Comparison of ENCODE assay signal across 9 mouse cellular contexts in the genomic region with DNA sequence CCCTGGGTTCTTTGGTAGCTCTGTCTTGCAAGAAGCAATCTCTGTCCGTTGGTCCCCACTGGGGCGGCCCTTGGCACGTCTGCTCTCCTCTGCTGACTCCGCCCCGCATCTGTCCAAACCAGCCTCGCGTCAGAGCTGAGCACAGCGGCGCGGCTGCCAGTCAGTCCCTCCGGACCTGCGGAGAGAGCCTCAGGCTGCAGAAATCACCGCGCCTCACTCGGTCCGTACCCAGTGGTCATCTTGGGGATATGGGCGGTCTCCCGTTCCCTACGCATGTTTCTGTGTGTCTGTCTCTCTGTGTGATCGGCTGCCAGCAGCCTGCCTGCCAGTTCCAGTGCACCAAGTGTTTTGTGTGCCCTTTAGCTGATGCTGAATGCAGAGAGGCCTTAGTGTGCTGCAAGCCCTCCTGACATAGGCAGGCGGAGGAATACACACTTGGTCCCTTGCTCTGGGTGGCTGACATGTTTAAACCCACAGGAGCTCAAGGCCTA. TPM values are rescaled to one million over a fixed set of nuclear protein-coding genes. Genes with fewer than 3 reads are reported as not detected.
DNase-seq lines count a peak whose midpoint lies in the region; ATAC-seq and TF ChIP-seq lines count a peak whose summit lies in the region.
"Had no signal": no experiment of that assay in that cellular context is flagged by ENCODE, and none has a peak within 500 bp of the region (broad histone marks: within the 10 kb centered on the region; RNA-seq: fewer than 3 reads in every experiment).

A gene (plus strand): TSS at position 116 of the 491 bp plus-strand sequence.

- H3K36me3 ChIP-seq in hindbrain, embryonic 15.5 days = no peaks in the 10 kb centered on the region
- no peaks in the 10 kb centered on the region for H3K36me3 ChIP-seq in lung, postnatal 0 days (ENCODE audit: insufficient read depth, low read length)
- H3K36me3 ChIP-seq: G1E had no signal

- H3K4me2 ChIP-seq in hindbrain, embryonic 15.5 days = peak within 1 kb of the TSS; percentile 54
- peak within 1 kb of the TSS; percentile 46 for H3K4me2 ChIP-seq in lung, postnatal 0 days (replicated peaks; ENCODE audit: low read depth, low read length)

- TF ChIP-seq CTCF in lung, postnatal 0 days (IDR thresholded peaks at IDR 0.05) = no peak

- H3K9ac ChIP-seq in hindbrain, embryonic 15.5 days = peak within 1 kb of the TSS; percentile 53
- H3K9ac ChIP-seq in lung, postnatal 0 days (replicated peaks; ENCODE audit: low read depth) = no peak within 1 kb of the TSS

- no peaks in the 10 kb centered on the region for H3K27me3 ChIP-seq in hindbrain, embryonic 15.5 days
- H3K27me3 ChIP-seq in lung, postnatal 0 days (replicated peaks; ENCODE audit: insufficient read depth, low read length) = no peaks in the 10 kb centered on the region

- peaks cover 4% of the 10 kb centered on the region; the same call in 1 of the 2 replicates for H3K4me1 ChIP-seq in hindbrain, embryonic 15.5 days (replicated peaks)
- no peaks in the 10 kb centered on the region for H3K4me1 ChIP-seq in lung, postnatal 0 days (ENCODE audit: insufficient read depth, low read depth, low read length)

- peak; percentile 62 for DNase-seq in R1 (ENCODE audit: low read depth, low spot score)
- DNase-seq in cerebellum, postnatal 36 days = peak; percentile 64 to 68
- DNase-seq in gastrocnemius, adult 18-20 months (ENCODE audit: low spot score) = peak; percentile 41
- peak; percentile 63 to 74 for DNase-seq in layer of hippocampus, postnatal 36 days
- peak; percentile 37 for DNase-seq in lung, postnatal 0 days (ENCODE audit: low spot score)
- peak; percentile 64 to 72 for DNase-seq in right cerebral cortex, adult 2 months (ENCODE audit: low spot score in 2 of 2)
- DNase-seq in spleen, adult 12 weeks (ENCODE audit: low spot score) = no peak

- H3K27ac ChIP-seq in hindbrain, embryonic 15.5 days (replicated peaks) = peak within 1 kb of the TSS; percentile 93
- H3K27ac ChIP-seq in lung, postnatal 0 days (ENCODE audit: low read length) = no peak within 1 kb of the TSS

- no peak for TF ChIP-seq EP300 in lung, postnatal 0 days (IDR thresholded peaks at IDR 0.05)

- no peaks in the 10 kb centered on the region for H3K9me3 ChIP-seq in hindbrain, embryonic 15.5 days
- H3K9me3 ChIP-seq in lung, postnatal 0 days (ENCODE audit: low read length) = no peaks in the 10 kb centered on the region

- peak; percentile 99 for ATAC-seq in hindbrain, embryonic 15.5 days (ENCODE audit: low FRiP score, low read depth)
- ATAC-seq in lung, postnatal 0 days = peak; percentile 80

- H3K4me3 ChIP-seq in hindbrain, embryonic 15.5 days = peak within 1 kb of the TSS; percentile 46
- H3K4me3 ChIP-seq in lung, postnatal 0 days (ENCODE audit: low read depth, low read length) = peak within 1 kb of the TSS; percentile 15; the same call in 1 of the 2 replicates

- 8% methylated on average over 21 of the region's 21 CpGs for WGBS in hindbrain, embryonic 15.5 days
- 9% methylated on average over 20 of the region's 21 CpGs for WGBS in lung, postnatal 0 days

RNA-seq across cellular contexts. Expression of the gene that starts here (rescaled TPM):
- total RNA-seq in gastrocnemius, adult 18-20 months (2021) = not detected
- 1.5 and 1.6 TPM in 2 replicates for polyA plus RNA-seq in hindbrain, embryonic 15.5 days (2015; fragmentation: Nextera tagmentation; extraction: Ambion mirVana)
- total RNA-seq in layer of hippocampus, postnatal 36 days (2021) = 1 to 10 TPM; 5.4 to 5.6 TPM
- not detected in 2 replicates for polyA plus RNA-seq in lung, postnatal 0 days (2015; fragmentation: Nextera tagmentation; extraction: Ambion mirVana)
- polyA plus RNA-seq: G1E had no signal

Comparison
In these comparisons a context has a peak if more than half of its experiments do, and no peak if none do; other contexts are left out.
1. RNA of the gene that starts here (total RNA-seq): 5.4 to 5.6 TPM in layer of hippocampus, postnatal 36 days; not detected in gastrocnemius, adult 18-20 months; every median in the first group is over 4 times any median in the second.
2. Peak in DNase-seq in gastrocnemius, adult 18-20 months; RNA of the gene not detected or under 1 TPM.
3. Peak in DNase-seq, ATAC-seq, H3K4me3 ChIP-seq and H3K4me2 ChIP-seq in lung, postnatal 0 days; RNA of the gene not detected or under 1 TPM.